ENCODE assay signal across 9 mouse cellular contexts in the genomic region with DNA sequence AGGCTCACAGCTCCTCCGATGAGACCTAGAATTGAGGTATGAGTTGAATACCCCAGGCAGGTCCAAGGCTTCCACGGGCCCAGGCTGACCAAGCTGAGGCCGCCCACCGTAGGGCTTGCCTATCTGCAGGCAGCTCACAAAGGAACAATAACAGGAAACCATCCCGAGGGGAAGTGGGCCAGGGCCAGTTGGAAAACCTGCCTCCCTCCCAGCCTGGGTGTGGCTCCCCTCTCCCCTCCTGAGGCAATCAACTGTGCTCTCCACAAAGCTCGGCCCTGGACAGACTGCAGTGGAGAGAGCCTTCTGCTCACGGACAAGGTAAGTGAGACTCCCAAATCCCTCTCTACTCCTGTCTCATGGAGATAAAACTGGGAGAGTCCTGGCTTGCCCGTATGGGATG. TPM values are rescaled to one million over a fixed set of nuclear protein-coding genes. Genes with fewer than 3 reads are reported as not detected.
DNase-seq lines count a peak whose midpoint lies in the region; ATAC-seq and TF ChIP-seq lines count a peak whose summit lies in the region.
"Had no signal": no experiment of that assay in that cellular context is flagged by ENCODE, and none has a peak within 500 bp of the region (broad histone marks: within the 10 kb centered on the region; RNA-seq: fewer than 3 reads in every experiment).

A gene (plus strand): TSS at position 211 of the 400 bp plus-strand sequence.

- peak within 1 kb of the TSS; percentile 48; the same call in 1 of the 2 replicates for H3K27ac ChIP-seq in embryonic facial prominence, embryonic 10.5 days (replicated peaks)
- peak within 1 kb of the TSS; percentile 80 for H3K27ac ChIP-seq in heart, embryonic 16.5 days (ENCODE audit: low read length)
- H3K27ac ChIP-seq in lung, embryonic 14.5 days (ENCODE audit: low read depth): peak within 1 kb of the TSS; percentile 63; the same call in 1 of the 2 replicates

- no peaks in the 10 kb centered on the region for H3K36me3 ChIP-seq in embryonic facial prominence, embryonic 10.5 days (replicated peaks)
- H3K36me3 ChIP-seq in heart, embryonic 16.5 days (ENCODE audit: control insufficient read depth, insufficient read depth): no peaks in the 10 kb centered on the region
- H3K36me3 ChIP-seq in lung, embryonic 14.5 days (ENCODE audit: insufficient read depth): no peaks in the 10 kb centered on the region

- H3K27me3 ChIP-seq in embryonic facial prominence, embryonic 10.5 days (replicated peaks; ENCODE audit: low read depth, poor library complexity, severe bottlenecking): no peaks in the 10 kb centered on the region
- no peaks in the 10 kb centered on the region for H3K27me3 ChIP-seq in heart, embryonic 16.5 days (ENCODE audit: control insufficient read depth, insufficient read depth, low read length)
- H3K27me3 ChIP-seq in lung, embryonic 14.5 days (ENCODE audit: insufficient read depth, low read length): no peaks in the 10 kb centered on the region
- H3K27me3 ChIP-seq: Patski had no signal

- peak; percentile 75 for ATAC-seq in heart, embryonic 16.5 days (replicated peaks; ENCODE audit: extremely low read depth, insufficient read depth, low FRiP score)
- ATAC-seq in lung, embryonic 14.5 days (ENCODE audit: insufficient read depth): peak; percentile 24
- no peak for ATAC-seq in granulocyte monocyte progenitor cell, adult 5-6 weeks (replicated peaks; ENCODE audit: poor library complexity, severe bottlenecking)
- ATAC-seq: Patski had no signal

- peak in 1 of 2 experiments; percentile 39 for DNase-seq in adrenal gland, adult 18-20 months (ENCODE audit: low spot score in 2 of 2)
- DNase-seq in embryonic facial prominence, embryonic 10.5 days (ENCODE audit: low spot score): no peak
- peak; percentile 79 for DNase-seq in kidney, postnatal 10 days
- peak; percentile 62 for DNase-seq in lung, embryonic 14.5 days
- DNase-seq in testis, postnatal 10 days (ENCODE audit: low spot score): peak; percentile 58
- DNase-seq in spleen, postnatal 4 days (ENCODE audit: low spot score in 2 of 2): no peak

- 63% methylated on average over 8 of the region's 8 CpGs for WGBS in embryonic facial prominence, embryonic 10.5 days
- WGBS in heart, embryonic 16.5 days: 51% methylated on average over 8 of the region's 8 CpGs
- 56% methylated on average over 8 of the region's 8 CpGs for WGBS in lung, embryonic 14.5 days

- H3K4me2 ChIP-seq in heart, embryonic 16.5 days (ENCODE audit: low read depth, low read length): peak within 1 kb of the TSS; percentile 42; the same call in 1 of the 2 replicates
- H3K4me2 ChIP-seq in lung, embryonic 14.5 days: peak within 1 kb of the TSS; percentile 37; the same call in 1 of the 2 replicates

- peaks cover 26% of the 10 kb centered on the region for H3K4me1 ChIP-seq in embryonic facial prominence, embryonic 10.5 days
- peaks cover 6% of the 10 kb centered on the region for H3K4me1 ChIP-seq in heart, embryonic 16.5 days (ENCODE audit: control insufficient read depth, insufficient read depth, low read length)
- peaks cover 8% of the 10 kb centered on the region for H3K4me1 ChIP-seq in lung, embryonic 14.5 days (ENCODE audit: insufficient read depth)

- peak within 1 kb of the TSS; percentile 74 for H3K9ac ChIP-seq in heart, embryonic 16.5 days (ENCODE audit: low read length)
- peak within 1 kb of the TSS; percentile 54 for H3K9ac ChIP-seq in lung, embryonic 14.5 days

- H3K4me3 ChIP-seq in embryonic facial prominence, embryonic 10.5 days: peak within 1 kb of the TSS; percentile 27
- peak within 1 kb of the TSS; percentile 51 for H3K4me3 ChIP-seq in heart, embryonic 16.5 days (ENCODE audit: low read length)
- H3K4me3 ChIP-seq in lung, embryonic 14.5 days (ENCODE audit: low read depth, low read length): peak within 1 kb of the TSS; percentile 35

- no peaks in the 10 kb centered on the region for H3K9me3 ChIP-seq in embryonic facial prominence, embryonic 10.5 days
- H3K9me3 ChIP-seq in heart, embryonic 16.5 days (replicated peaks; ENCODE audit: control insufficient read depth, low read length): no peaks in the 10 kb centered on the region
- H3K9me3 ChIP-seq in lung, embryonic 14.5 days (ENCODE audit: low read depth, low read length): no peaks in the 10 kb centered on the region

- no peak for TF ChIP-seq CTCF in lung, embryonic 14.5 days (IDR thresholded peaks at IDR 0.05; ENCODE audit: low read depth)

RNA-seq across cellular contexts. Expression of the gene that starts here (rescaled TPM):
- total RNA-seq in adrenal gland, adult 18-20 months (2021): 10 to 100 TPM; 33.9 to 41.2 TPM
- 15.4 and 15.6 TPM in 2 replicates for polyA plus RNA-seq in embryonic facial prominence, embryonic 10.5 days (2016; fragmentation: Nextera tagmentation; extraction: Ambion mirVana)
- 48.8 and 51.0 TPM in 2 replicates for polyA plus RNA-seq in heart, embryonic 16.5 days (2015; fragmentation: Nextera tagmentation; extraction: Ambion mirVana)
- polyA plus RNA-seq in lung, embryonic 14.5 days (2014; fragmentation: Nextera tagmentation; extraction: Ambion mirVana): 69.8 and 71.5 TPM in 2 replicates
- 0.41 TPM in 1 of 2 replicates, not detected in the other for total RNA-seq in granulocyte monocyte progenitor cell, adult 5-6 weeks (2014; fragmentation: Nextera tagmentation)
- total RNA-seq in granulocyte monocyte progenitor cell, adult 5-6 weeks (2017): not detected in 2 replicates
- polyA plus RNA-seq: Patski had no signal

Comparison
In these comparisons a context has a peak if more than half of its experiments do, and no peak if none do; other contexts are left out.
1. RNA of the gene that starts here (total RNA-seq): 33.9 to 41.2 TPM in adrenal gland, adult 18-20 months; 0.41 TPM in granulocyte monocyte progenitor cell, adult 5-6 weeks; every median in the first group is over 10 times any median in the second.
2. DNase-seq: peak in kidney, postnatal 10 days (single experiment), lung, embryonic 14.5 days (single experiment) and testis, postnatal 10 days (single experiment); none in embryonic facial prominence, embryonic 10.5 days (single experiment) and spleen, postnatal 4 days (0 of 2).
3. Peak in every context shown above with its lines, with median percentiles within 50 percentile points of each other: H3K27ac ChIP-seq and H3K4me3 ChIP-seq.